Mouse (Mus musculus) c-Kit-positive CD71-positive TER-119-positive erythroid progenitor cells, embryonic 14.5 days (primary cell): ENCODE measurements around the gene Hoxd11.

Experiments
- DNase-seq: peaks from one replicate; pipeline ENCODE4 v3.0.0-alpha.2; 2013; ENCODE audit warnings: low spot score

Hoxd11 gene

GRCm38 (mm10) chr2:74678891-74679595 is at the start of gene Hoxd11:
Gene Hoxd11, plus strand, starts transcription at chr2:74679557.
- DNase-seq, result no peak

DNA sequence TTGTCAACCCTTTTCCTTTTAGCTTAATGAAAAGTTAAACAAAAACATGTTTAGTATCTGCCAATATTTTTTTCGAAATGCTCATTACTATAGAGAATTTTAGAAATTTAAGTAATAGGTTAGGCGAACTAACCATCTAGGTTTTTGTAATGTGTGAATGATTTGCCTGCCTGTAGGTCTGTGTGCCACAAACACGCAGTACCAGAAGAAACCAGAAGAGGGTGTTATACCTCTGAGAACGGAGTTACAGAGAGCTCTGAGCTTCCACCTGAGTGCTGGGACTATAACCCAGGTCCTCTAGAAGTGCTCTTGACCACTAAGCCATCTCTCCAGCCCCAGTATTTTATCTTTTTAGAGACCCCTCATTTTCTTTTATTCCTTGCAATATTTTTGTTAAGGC is 43.9 kb upstream of the Hoxd11 start:
- DNase-seq, result no peak

- DNase-seq, result no peak
Measured at GRCm38 (mm10) chr2:74642431-74642830, 36.9 kb upstream of the Hoxd11 start.

DNA sequence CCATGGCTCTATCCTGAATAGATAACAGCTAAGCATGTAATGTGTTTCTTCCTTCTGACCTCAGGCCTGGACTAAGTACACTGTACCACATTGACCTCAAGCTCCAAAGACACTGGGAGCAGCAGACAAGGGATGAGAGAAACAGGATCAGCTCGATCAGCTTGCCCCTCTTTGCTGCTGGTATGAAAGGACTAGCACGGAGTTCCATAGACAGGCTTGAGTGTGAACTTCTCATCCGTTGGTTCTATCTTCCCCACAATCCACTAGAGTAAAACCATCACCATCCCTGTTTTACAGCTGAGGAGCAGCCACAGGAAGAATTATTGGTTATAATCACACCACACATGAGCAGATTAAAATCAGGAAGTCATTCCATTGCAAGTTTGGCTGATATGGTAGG is 33.7 kb upstream of the Hoxd11 start:
- no peak for DNase-seq

GRCm38 (mm10) chr2:74647082-74647864 is 32.1 kb upstream of the Hoxd11 start:
- no peak for DNase-seq

GRCm38 (mm10) chr2:74652996-74653340 is 26.4 kb upstream of the Hoxd11 start:
- no peak for DNase-seq

- no peak for DNase-seq
Measured at GRCm38 (mm10) chr2:74653781-74654535, 25.4 kb upstream of the Hoxd11 start.

- no peak for DNase-seq
Measured at GRCm38 (mm10) chr2:74654743-74655419, 24.5 kb upstream of the Hoxd11 start.

DNA sequence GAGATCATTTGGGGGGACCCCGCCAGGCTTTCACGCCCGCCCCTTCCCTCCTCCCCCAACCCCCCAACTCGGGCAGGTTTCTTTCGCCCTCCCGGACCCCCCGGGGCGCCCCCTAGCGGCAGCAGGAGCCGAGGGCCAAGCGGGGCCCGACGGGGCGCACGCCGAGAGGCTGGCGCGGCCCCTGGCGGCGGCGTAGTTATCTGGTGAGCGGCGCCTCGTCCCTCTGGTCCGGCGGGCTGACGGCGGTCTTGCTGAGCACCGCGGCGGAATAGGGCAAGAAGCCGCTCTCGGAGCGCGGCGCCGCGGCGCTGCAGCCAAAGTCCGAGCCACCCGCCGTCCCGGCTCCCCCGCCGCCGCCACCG is 24.0 kb upstream of the Hoxd11 start:
- DNase-seq, result no peak

DNA sequence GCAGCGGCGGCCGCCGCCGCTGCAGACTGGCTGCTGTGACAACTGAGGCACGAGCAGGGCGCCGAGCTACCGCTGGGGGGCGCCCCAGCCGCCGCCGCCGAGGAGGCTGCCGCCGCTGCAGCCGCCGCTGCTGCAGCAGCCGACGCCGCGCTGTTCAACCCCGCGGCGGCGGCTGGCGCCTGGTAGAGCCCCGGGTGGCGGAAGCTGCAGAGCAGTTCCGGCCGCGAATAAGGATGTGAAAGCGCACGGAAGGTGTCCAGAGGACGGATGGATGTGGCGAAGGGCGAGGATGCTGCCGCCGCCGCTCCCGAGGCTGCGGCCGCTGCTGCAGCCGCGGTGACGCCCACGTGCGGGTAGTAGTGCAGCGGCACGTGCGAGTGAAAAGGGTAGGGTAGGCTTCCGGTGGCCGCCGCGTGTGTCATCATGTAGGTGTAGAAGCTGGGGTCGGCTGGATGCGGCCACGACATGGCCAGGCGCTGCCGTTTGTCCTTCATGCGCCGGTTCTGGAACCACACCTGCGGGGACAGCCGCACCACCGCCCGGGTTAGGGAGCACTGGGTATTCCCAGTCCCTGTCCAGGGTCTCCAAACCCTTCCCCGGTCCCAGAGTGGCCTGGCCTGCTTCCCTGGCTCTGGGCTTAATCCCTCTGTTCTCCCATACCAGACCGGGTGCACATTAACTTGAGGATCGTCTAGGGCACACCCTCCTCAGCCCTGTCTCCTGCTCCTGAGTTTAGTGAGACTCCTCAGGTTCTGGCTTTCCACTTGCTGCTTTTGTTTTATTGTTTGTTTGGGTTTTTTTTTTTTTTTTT is 23.3 kb upstream of the Hoxd11 start:
- DNase-seq, result no peak

DNA sequence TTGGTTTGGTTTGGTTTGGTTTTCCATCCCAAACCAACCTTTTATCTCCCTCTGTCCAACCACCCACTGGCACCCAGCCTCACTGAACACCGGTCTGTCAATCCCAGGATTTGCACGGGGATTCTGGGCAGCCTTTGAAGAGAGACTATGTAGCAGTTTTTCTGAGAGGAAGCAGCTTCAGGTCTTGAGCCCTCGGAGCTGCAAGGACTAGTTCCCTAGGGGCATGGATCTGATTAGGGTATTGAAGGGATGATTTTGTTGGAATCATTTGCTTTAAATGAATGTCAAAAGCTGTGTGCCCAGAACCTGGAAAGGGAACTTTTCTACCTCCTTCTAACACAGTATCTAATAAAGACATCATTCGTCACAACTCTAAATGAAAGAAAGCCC is 22.7 kb upstream of the Hoxd11 start:
- DNase-seq, result no peak

- no peak for DNase-seq
Measured at GRCm38 (mm10) chr2:74657251-74658023, 21.9 kb upstream of the Hoxd11 start.

- DNase-seq, result no peak
Measured at GRCm38 (mm10) chr2:74658024-74658666, 21.2 kb upstream of the Hoxd11 start.

GRCm38 (mm10) chr2:74658667-74659371 is 20.5 kb upstream of the Hoxd11 start:
- no peak for DNase-seq

DNA sequence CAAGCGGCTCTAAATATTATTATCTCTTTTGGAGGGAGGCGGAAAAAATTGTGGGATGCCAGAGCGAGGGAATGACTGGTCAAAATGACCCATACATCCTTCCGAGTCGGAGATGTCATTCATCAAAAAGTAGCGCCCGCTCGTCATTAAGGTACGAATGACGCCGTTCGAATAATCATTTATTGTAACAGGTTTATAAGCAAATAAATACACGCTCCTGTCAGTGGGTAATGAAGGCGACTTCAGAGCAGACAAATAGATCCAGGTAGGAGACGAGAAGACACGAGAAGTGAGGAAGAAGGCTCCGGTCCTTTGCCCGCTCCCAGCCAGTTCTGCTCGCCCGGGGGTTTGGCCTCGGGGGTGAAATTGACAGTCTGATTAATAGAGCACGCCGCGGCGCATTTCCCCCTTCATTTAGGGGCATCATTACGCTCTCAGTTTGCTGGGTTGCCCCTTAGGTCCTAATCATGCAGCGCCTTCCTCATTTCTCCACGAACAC is 19.8 kb upstream of the Hoxd11 start, which contains the start of gene Evx2:
Gene Evx2, minus strand, starts transcription at position 51 of the 499 bp plus-strand sequence.
- DNase-seq, result no peak

- DNase-seq, result no peak
Measured at GRCm38 (mm10) chr2:74660421-74661375, 18.7 kb upstream of the Hoxd11 start.

GRCm38 (mm10) chr2:74661685-74662084 is 17.7 kb upstream of the Hoxd11 start:
- no peak for DNase-seq

- DNase-seq, result no peak
Measured at GRCm38 (mm10) chr2:74663291-74663925, 15.9 kb upstream of the Hoxd11 start.
